Mouse (Mus musculus) hindbrain, postnatal 0 days (tissue): ENCODE data around the gene Gm17416. TPM values are rescaled to one million over a fixed set of nuclear protein-coding genes. Genes with fewer than 3 reads are reported as not detected.

Source experiments
- ATAC-seq: fragments of 200-750 bp; cut with Nextera tagmentation; 2 replicates; pipeline ENCODE4 v1.8.0; 2017; ENCODE audit warnings: mild to moderate bottlenecking, moderate TSS enrichment, moderate library complexity
- DNase-seq: peaks from one replicate; pipeline ENCODE4 v3.0.0-alpha.2; 2015; ENCODE audit warnings: low spot score
- H3K27ac ChIP-seq: fragments of 300-500 bp; sonication (generic); 2 replicates; pipeline ENCODE4 v1.5.1; 2014; ENCODE audit warnings: mild to moderate bottlenecking
- H3K27me3 ChIP-seq: fragments of 300-500 bp; sonication (generic); 2 replicates; pipeline ENCODE4 v1.6.1; 2014; ENCODE audit warnings: low read length, mixed read lengths; ENCODE audit not compliant: insufficient read depth
- H3K36me3 ChIP-seq: fragments of 300-500 bp; sonication (generic); 2 replicates; pipeline ENCODE4 v1.6.1; 2014; ENCODE audit warnings: low read length, mixed read lengths; ENCODE audit not compliant: insufficient read depth
- H3K4me1 ChIP-seq: fragments of 300-500 bp; sonication (generic); 2 replicates; pipeline ENCODE4 v1.6.1; 2014; ENCODE audit warnings: antibody characterized with exemption, low read length, mixed read lengths; ENCODE audit not compliant: insufficient read depth
- H3K4me2 ChIP-seq: fragments of 300-500 bp; sonication (generic); 2 replicates; pipeline ENCODE4 v1.6.1; 2014; ENCODE audit warnings: low read depth, mild to moderate bottlenecking, low read length, moderate library complexity, mixed read lengths
- H3K4me3 ChIP-seq: fragments of 300-500 bp; sonication (generic); 2 replicates; pipeline ENCODE4 v1.5.1; 2014; ENCODE audit warnings: low read length
- H3K9ac ChIP-seq: fragments of 300-500 bp; sonication (generic); replicated peaks from 2 replicates; pipeline ENCODE4 v1.6.1; 2014; ENCODE audit warnings: mild to moderate bottlenecking, low read length, moderate library complexity, mixed read lengths
- H3K9me3 ChIP-seq: fragments of 300-500 bp; sonication (generic); 2 replicates; pipeline ENCODE4 v1.6.1; 2016; ENCODE audit warnings: low read length, mixed read lengths
- CTCF ChIP-seq: IDR thresholded peaks from 2 replicates; pipeline ENCODE4 v1.5.1; 2016; ENCODE audit warnings: antibody characterized with exemption, control low read depth, low read depth
- WGBS: fragments of 180-500 bp; shearing (Covaris S2); extraction: QIAGEN DNeasy Blood & Tissue Kit; methylation state at CpG from one replicate; pipeline ENCODE4 v1.1.7; 2014; 5-methylcytosine and 5-hydroxymethylcytosine counted together
- polyA plus RNA-seq: library from polyadenylated mRNA; unstranded; fragments of >200 nt; fragmentation: Nextera tagmentation; extraction: Ambion mirVana; gene quantifications from 2 replicates; pipeline ENCODE4 v1.2.1, GENCODE M21; 2015
- total RNA-seq: library from RNA; depleted of rRNA; stranded (reverse); fragments of >200 nt; gene quantifications from 2 replicates; pipeline ENCODE4 v1.2.3, GENCODE M21; 2014

The Gm17416 gene
- total and polyA plus RNA-seq, 2 experiments from 2014 or later = not detected

DNA sequence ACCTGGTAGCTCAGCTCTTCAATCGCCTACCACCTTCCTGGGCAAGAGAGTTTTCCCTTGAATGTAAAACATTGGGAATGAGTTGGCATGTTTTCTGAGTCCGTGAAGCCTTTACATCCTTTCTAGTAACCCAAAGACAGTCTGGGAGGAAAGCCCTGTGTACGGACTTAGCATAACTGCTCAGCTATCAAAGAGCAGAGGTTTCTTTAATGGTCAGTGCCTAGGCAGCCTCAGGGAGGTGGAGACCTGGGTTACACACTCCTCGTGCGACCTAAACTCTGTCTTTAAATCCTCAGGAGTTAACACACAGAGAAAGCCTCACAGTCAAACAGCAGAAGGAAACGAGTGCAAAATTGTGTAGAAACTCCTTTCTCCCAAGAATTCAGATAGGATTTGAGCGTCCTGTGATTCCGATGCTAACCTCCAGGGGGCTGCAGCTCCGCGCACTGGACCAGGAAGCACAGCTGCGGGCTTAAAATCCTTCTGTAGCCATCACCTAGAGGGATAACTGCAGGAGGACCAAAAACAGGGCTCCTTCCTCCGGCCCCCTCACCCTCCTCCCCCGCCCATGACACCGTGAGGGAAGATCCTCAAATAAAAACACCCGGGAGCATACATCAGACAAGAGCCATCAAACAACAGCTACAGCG is 15.2 kb upstream of the Gm17416 start:
- Histone ChIP-seq H3K9me3 (no peaks in the 10 kb centered on the region), H3K4me2 (peak overlapping the region; percentile 43), H3K9ac (no peak overlapping the region; the same call in 1 of the 2 replicates), H3K36me3 (no peaks in the 10 kb centered on the region), H3K4me3 (peak overlapping the region; percentile 18; the same call in 1 of the 2 replicates), H3K4me1 (no peaks in the 10 kb centered on the region), H3K27me3 (no peaks in the 10 kb centered on the region), H3K27ac (no peak overlapping the region)
- WGBS = 12% methylated on average over 16 of the region's 16 CpGs
- peak; percentile 85 for DNase-seq
- peak; percentile 55; the same call in 1 of the 2 replicates for ATAC-seq
- peak; percentile 85 for TF ChIP-seq CTCF

DNA sequence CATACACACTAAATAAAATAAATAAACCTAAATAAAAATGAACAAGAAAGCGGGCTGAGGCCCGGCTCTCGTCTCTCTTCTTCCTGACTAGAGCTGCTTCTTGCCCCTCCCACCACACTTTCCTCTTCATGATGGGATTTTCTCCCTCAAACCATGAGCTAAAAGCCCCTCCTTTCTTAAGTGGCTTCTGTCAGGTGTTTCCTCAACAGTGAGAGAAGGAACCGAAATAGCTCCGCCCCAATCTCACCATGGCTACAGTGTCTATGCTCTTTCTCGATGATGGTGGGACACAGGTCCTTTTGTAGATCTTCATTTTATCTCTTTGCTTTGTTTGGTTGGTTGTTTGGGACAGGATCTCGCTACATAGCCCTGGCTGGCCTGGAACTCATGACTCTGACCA is 12.5 kb upstream of the Gm17416 start:
- DNase-seq (no peak), ATAC-seq (no peak)
- Histone ChIP-seq H3K27ac (no peak overlapping the region), H3K36me3 (no peaks in the 10 kb centered on the region), H3K9me3 (no peaks in the 10 kb centered on the region), H3K4me3 (no peak overlapping the region), H3K4me2 (no peak overlapping the region), H3K4me1 (no peaks in the 10 kb centered on the region), H3K27me3 (no peaks in the 10 kb centered on the region), H3K9ac (no peak overlapping the region)
- WGBS = 86% methylated on average over 7 of the region's 7 CpGs
- TF ChIP-seq CTCF = no peak

DNA sequence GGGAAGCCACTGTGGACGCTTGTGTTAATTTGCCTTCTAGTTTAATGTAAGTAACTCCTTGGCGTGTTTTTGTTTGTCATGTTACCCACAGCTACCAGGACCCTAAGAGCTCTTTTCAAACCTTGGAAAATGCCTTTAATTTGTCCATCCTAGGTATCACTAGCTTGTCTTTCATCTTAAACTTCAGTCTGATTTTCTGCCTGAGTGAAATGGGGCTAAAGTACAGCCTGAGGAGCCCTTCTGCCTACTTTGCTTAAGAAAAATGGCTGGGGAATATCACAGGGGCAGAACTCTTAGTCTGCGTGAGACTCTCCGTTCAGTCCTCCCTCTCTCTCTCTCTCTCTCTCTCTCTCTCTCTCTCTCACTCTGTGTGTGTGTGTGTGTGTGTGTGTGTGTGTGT is 743 bp downstream of the Gm17416 start:
- 82% methylated on average over 4 of the region's 4 CpGs for WGBS
- Histone ChIP-seq H3K9ac (no peak overlapping the region), H3K36me3 (no peaks in the 10 kb centered on the region), H3K4me3 (no peak overlapping the region), H3K4me1 (no peaks in the 10 kb centered on the region), H3K9me3 (no peaks in the 10 kb centered on the region), H3K27me3 (no peaks in the 10 kb centered on the region), H3K4me2 (no peak overlapping the region), H3K27ac (no peak overlapping the region)
- no peak for DNase-seq
- ATAC-seq = no peak
- no peak for TF ChIP-seq CTCF

GRCm38 (mm10) chr2:152570313-152570712 is 1.2 kb downstream of the Gm17416 start:
- no peaks in the 10 kb centered on the region for H3K27me3 ChIP-seq
- H3K27ac ChIP-seq = no peak overlapping the region

GRCm38 (mm10) chr2:152572114-152572794 is 3.1 kb downstream of the Gm17416 start, which contains the start of gene Defb21:
Gene Defb21 (plus strand): TSS chr2:152572744.
- 65% methylated on average over 11 of the region's 11 CpGs for WGBS
- Histone ChIP-seq H3K27me3 (no peaks in the 10 kb centered on the region), H3K9ac (no peak within 1 kb of the TSS), H3K9me3 (no peaks in the 10 kb centered on the region), H3K4me2 (no peak within 1 kb of the TSS), H3K4me1 (no peaks in the 10 kb centered on the region), H3K36me3 (no peaks in the 10 kb centered on the region), H3K4me3 (no peak within 1 kb of the TSS), H3K27ac (no peak within 1 kb of the TSS)
- TF ChIP-seq CTCF = peak; percentile 54
- DNase-seq (no peak), ATAC-seq (no peak)

More at GRCm38 (mm10) chr2:152570313-152570712, 1.2 kb downstream of the Gm17416 start:
- no peak overlapping the region for H3K4me2 ChIP-seq
- H3K9ac ChIP-seq = no peak overlapping the region
- DNase-seq (no peak), ATAC-seq (no peak)
- no peaks in the 10 kb centered on the region for H3K9me3 ChIP-seq
- H3K4me3 ChIP-seq = no peak overlapping the region
- H3K36me3 ChIP-seq = no peaks in the 10 kb centered on the region
- 84% methylated on average over 6 of the region's 6 CpGs for WGBS
- TF ChIP-seq CTCF = no peak
- no peaks in the 10 kb centered on the region for H3K4me1 ChIP-seq

DNA sequence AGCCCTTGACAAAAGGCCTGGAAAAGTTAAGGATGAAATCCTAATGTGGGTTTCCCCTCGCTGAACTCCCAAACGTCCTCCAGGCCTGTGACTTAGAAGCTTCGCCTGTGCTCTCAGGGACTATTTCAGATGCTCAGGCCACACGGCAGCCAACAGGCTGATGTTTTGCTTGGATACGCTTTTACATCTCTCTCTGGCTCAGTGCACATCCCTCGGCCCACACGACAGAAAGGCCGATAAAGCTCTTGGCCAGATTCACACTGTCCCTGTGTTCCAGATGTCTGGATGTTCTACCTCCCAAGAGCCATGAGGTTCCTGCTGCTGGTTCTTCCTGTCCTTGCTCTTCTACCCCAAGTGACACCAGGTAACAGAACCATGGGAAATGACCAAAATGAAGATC is 4.3 kb downstream of the Gm17416 start:
- DNase-seq (no peak), ATAC-seq (no peak)
- 89% methylated on average over 8 of the region's 8 CpGs for WGBS
- Histone ChIP-seq H3K27me3 (no peaks in the 10 kb centered on the region), H3K9me3 (no peaks in the 10 kb centered on the region), H3K36me3 (no peaks in the 10 kb centered on the region), H3K4me2 (no peak overlapping the region), H3K27ac (no peak overlapping the region), H3K4me1 (no peaks in the 10 kb centered on the region), H3K9ac (no peak overlapping the region), H3K4me3 (no peak overlapping the region)
- no peak for TF ChIP-seq CTCF

GRCm38 (mm10) chr2:152580107-152580506 is 11.0 kb downstream of the Gm17416 start, which contains the start of gene Defb19:
Gene Defb19 (minus strand): TSS chr2:152580312.
- H3K4me3 ChIP-seq = no peak within 1 kb of the TSS
- WGBS = 67% methylated on average over 7 of the region's 7 CpGs
- H3K27ac ChIP-seq = no peak within 1 kb of the TSS
- no peaks in the 10 kb centered on the region for H3K36me3 ChIP-seq
- H3K4me2 ChIP-seq = no peak within 1 kb of the TSS
- ATAC-seq (no peak), DNase-seq (no peak)
- no peaks in the 10 kb centered on the region for H3K9me3 ChIP-seq
- no peaks in the 10 kb centered on the region for H3K27me3 ChIP-seq
- H3K9ac ChIP-seq = no peak within 1 kb of the TSS
- H3K4me1 ChIP-seq = no peaks in the 10 kb centered on the region
- TF ChIP-seq CTCF = no peak
